Mouse (Mus musculus): ENCODE data around the gene Slc6a19. TPM values are rescaled to one million over a fixed set of nuclear protein-coding genes. Genes with fewer than 3 reads are reported as not detected.
A peak's percentile ranks its signal among the peaks of the same experiment; 100 is the strongest.

Slc6a19 gene
- polyA plus RNA-seq, 1 experiment, result 0.23 TPM

- no peak overlapping the region for H3K4me3 ChIP-seq (ENCODE audit: control insufficient read depth, low read depth, low read length)
- H3K4me1 ChIP-seq (ENCODE audit: control insufficient read depth, insufficient read depth, low read length), result no peaks in the 10 kb centered on the region
- TF ChIP-seq CTCF (IDR thresholded peaks at IDR 0.05; ENCODE audit: control insufficient read depth, insufficient read depth, insufficient replicate concordance, low read depth, low read length) (no peak), POLR2A (IDR thresholded peaks at IDR 0.05; ENCODE audit: control insufficient read depth, low read depth, low read length) (no peak)
- H3K27me3 ChIP-seq (ENCODE audit: control insufficient read depth, insufficient read depth, low read length), result no peaks in the 10 kb centered on the region
- H3K36me3 ChIP-seq (ENCODE audit: control insufficient read depth, insufficient read depth, low read length), result no peaks in the 10 kb centered on the region
- no peak overlapping the region for H3K27ac ChIP-seq (ENCODE audit: control insufficient read depth, insufficient read depth, low read depth, low read length)
Observed at GRCm38 (mm10) chr13:73700554-73700953, 4.1 kb downstream of the Slc6a19 start.

DNA sequence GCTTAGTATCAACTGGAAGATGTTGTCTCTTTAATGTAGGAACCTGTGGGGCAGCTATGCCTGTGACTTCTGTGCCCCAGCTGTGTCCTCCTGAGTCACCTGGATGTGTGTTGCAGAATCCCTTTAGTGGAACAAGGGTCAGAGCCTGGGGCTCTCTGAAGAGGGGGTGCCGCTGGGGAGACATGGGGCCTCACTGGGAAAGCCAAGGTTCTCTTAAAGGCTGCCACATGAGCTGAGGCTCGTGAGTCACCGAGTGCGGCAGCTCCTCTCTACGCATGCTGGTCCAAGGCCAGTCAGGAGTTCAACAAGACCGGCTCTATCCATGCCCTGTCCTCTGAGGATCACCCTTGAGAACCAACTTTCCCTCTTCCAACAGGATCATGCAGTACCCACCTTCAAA is 5.0 kb downstream of the Slc6a19 start:
- TF ChIP-seq CTCF (IDR thresholded peaks at IDR 0.05; ENCODE audit: control insufficient read depth, insufficient read depth, insufficient replicate concordance, low read depth, low read length), result no peak
- no peak for TF ChIP-seq POLR2A (IDR thresholded peaks at IDR 0.05; ENCODE audit: control insufficient read depth, low read depth, low read length)
- no peak overlapping the region for H3K27ac ChIP-seq (ENCODE audit: control insufficient read depth, insufficient read depth, low read depth, low read length)
- H3K27me3 ChIP-seq (ENCODE audit: control insufficient read depth, insufficient read depth, low read length), result no peaks in the 10 kb centered on the region
- no peaks in the 10 kb centered on the region for H3K4me1 ChIP-seq (ENCODE audit: control insufficient read depth, insufficient read depth, low read length)
- no peaks in the 10 kb centered on the region for H3K36me3 ChIP-seq (ENCODE audit: control insufficient read depth, insufficient read depth, low read length)
- no peak overlapping the region for H3K4me3 ChIP-seq (ENCODE audit: control insufficient read depth, low read depth, low read length)

GRCm38 (mm10) chr13:73696529-73696928 is 8.1 kb downstream of the Slc6a19 start:
- no peaks in the 10 kb centered on the region for H3K36me3 ChIP-seq (ENCODE audit: control insufficient read depth, insufficient read depth, low read length)
- no peak overlapping the region for H3K4me3 ChIP-seq (ENCODE audit: control insufficient read depth, low read depth, low read length)
- H3K4me1 ChIP-seq (ENCODE audit: control insufficient read depth, insufficient read depth, low read length), result no peaks in the 10 kb centered on the region
- no peaks in the 10 kb centered on the region for H3K27me3 ChIP-seq (ENCODE audit: control insufficient read depth, insufficient read depth, low read length)
- no peak for TF ChIP-seq CTCF (IDR thresholded peaks at IDR 0.05; ENCODE audit: control insufficient read depth, insufficient read depth, insufficient replicate concordance, low read depth, low read length)
- no peak for TF ChIP-seq POLR2A (IDR thresholded peaks at IDR 0.05; ENCODE audit: control insufficient read depth, low read depth, low read length)
- no peak overlapping the region for H3K27ac ChIP-seq (ENCODE audit: control insufficient read depth, insufficient read depth, low read depth, low read length)

DNA sequence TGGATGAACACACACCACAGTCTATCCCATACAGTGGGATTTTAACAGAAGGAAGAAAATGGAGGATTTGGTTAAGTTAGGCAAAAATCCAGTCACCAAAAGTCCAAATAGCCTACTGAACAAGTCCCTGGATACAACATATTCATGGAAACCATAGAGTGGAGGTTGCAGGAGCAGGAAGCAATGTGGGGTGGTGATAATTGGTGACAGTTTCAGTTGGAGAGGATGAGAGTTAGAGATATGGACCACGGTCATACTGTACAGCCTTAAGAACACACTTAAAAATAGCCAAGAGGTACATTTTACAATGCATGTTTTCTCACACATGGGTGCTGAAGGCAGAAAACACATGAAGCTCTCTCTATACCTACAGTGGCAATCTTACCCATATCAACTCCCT is 9.7 kb downstream of the Slc6a19 start:
- no peaks in the 10 kb centered on the region for H3K4me1 ChIP-seq (ENCODE audit: control insufficient read depth, insufficient read depth, low read length)
- H3K4me3 ChIP-seq (ENCODE audit: control insufficient read depth, low read depth, low read length), result no peak overlapping the region
- TF ChIP-seq CTCF (IDR thresholded peaks at IDR 0.05; ENCODE audit: control insufficient read depth, insufficient read depth, insufficient replicate concordance, low read depth, low read length), result no peak
- no peak for TF ChIP-seq POLR2A (IDR thresholded peaks at IDR 0.05; ENCODE audit: control insufficient read depth, low read depth, low read length)
- H3K36me3 ChIP-seq (ENCODE audit: control insufficient read depth, insufficient read depth, low read length), result no peaks in the 10 kb centered on the region
- no peaks in the 10 kb centered on the region for H3K27me3 ChIP-seq (ENCODE audit: control insufficient read depth, insufficient read depth, low read length)
- H3K27ac ChIP-seq (ENCODE audit: control insufficient read depth, insufficient read depth, low read depth, low read length), result no peak overlapping the region

DNA sequence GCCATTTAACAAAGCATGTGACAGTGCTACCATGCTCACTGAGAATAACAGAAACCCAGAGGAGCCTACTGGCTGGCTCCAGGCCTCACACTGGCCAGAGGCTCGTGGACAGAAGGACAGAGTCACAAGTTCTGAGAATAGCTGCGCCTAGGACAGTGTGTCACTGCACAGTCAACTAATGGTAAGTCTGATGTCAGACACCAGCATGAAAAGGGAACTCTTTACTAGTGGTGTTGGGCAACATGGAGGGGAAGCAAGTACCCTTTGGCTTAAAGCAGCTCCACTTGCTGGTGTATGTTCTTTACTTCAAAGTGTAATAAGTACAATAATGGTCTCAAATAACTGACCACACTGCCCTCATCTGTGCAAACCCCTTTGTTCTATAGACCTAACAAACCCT is 11.3 kb downstream of the Slc6a19 start:
- Histone ChIP-seq H3K27ac (ENCODE audit: control insufficient read depth, insufficient read depth, low read depth, low read length) (no peak overlapping the region), H3K4me1 (ENCODE audit: control insufficient read depth, insufficient read depth, low read length) (no peaks in the 10 kb centered on the region), H3K36me3 (ENCODE audit: control insufficient read depth, insufficient read depth, low read length) (no peaks in the 10 kb centered on the region), H3K4me3 (ENCODE audit: control insufficient read depth, low read depth, low read length) (no peak overlapping the region), H3K27me3 (ENCODE audit: control insufficient read depth, insufficient read depth, low read length) (no peaks in the 10 kb centered on the region)
- TF ChIP-seq CTCF (IDR thresholded peaks at IDR 0.05; ENCODE audit: control insufficient read depth, insufficient read depth, insufficient replicate concordance, low read depth, low read length) (no peak), POLR2A (IDR thresholded peaks at IDR 0.05; ENCODE audit: control insufficient read depth, low read depth, low read length) (no peak)

GRCm38 (mm10) chr13:73692249-73692868 is 12.3 kb downstream of the Slc6a19 start:
- no peaks in the 10 kb centered on the region for H3K36me3 ChIP-seq (ENCODE audit: control insufficient read depth, insufficient read depth, low read length)
- H3K27me3 ChIP-seq (ENCODE audit: control insufficient read depth, insufficient read depth, low read length), result no peaks in the 10 kb centered on the region
- no peak overlapping the region for H3K27ac ChIP-seq (ENCODE audit: control insufficient read depth, insufficient read depth, low read depth, low read length)
- no peak overlapping the region for H3K4me3 ChIP-seq (ENCODE audit: control insufficient read depth, low read depth, low read length)
- H3K4me1 ChIP-seq (ENCODE audit: control insufficient read depth, insufficient read depth, low read length), result no peaks in the 10 kb centered on the region
- TF ChIP-seq POLR2A (IDR thresholded peaks at IDR 0.05; ENCODE audit: control insufficient read depth, low read depth, low read length) (no peak), CTCF (IDR thresholded peaks at IDR 0.05; ENCODE audit: control insufficient read depth, insufficient read depth, insufficient replicate concordance, low read depth, low read length) (peak; percentile 29; the same call in 1 of the 2 replicates)

GRCm38 (mm10) chr13:73688934-73689333 is 15.7 kb downstream of the Slc6a19 start:
- Histone ChIP-seq H3K36me3 (ENCODE audit: control insufficient read depth, insufficient read depth, low read length) (no peaks in the 10 kb centered on the region), H3K4me3 (ENCODE audit: control insufficient read depth, low read depth, low read length) (no peak overlapping the region), H3K27ac (ENCODE audit: control insufficient read depth, insufficient read depth, low read depth, low read length) (no peak overlapping the region), H3K4me1 (ENCODE audit: control insufficient read depth, insufficient read depth, low read length) (no peaks in the 10 kb centered on the region), H3K27me3 (ENCODE audit: control insufficient read depth, insufficient read depth, low read length) (no peaks in the 10 kb centered on the region)
- TF ChIP-seq POLR2A (IDR thresholded peaks at IDR 0.05; ENCODE audit: control insufficient read depth, low read depth, low read length) (no peak), CTCF (IDR thresholded peaks at IDR 0.05; ENCODE audit: control insufficient read depth, insufficient read depth, insufficient replicate concordance, low read depth, low read length) (no peak)

All from testis, adult 2 months (tissue).